Mouse (Mus musculus): ENCODE data around the gene Rspo4. TPM values are rescaled to one million over a fixed set of nuclear protein-coding genes. Genes with fewer than 3 reads are reported as not detected.
A peak's percentile ranks its signal among the peaks of the same experiment; 100 is the strongest.

Rspo4 gene
- polyA plus RNA-seq, 1 experiment from 2014 or later, result 2.4 TPM

DNA sequence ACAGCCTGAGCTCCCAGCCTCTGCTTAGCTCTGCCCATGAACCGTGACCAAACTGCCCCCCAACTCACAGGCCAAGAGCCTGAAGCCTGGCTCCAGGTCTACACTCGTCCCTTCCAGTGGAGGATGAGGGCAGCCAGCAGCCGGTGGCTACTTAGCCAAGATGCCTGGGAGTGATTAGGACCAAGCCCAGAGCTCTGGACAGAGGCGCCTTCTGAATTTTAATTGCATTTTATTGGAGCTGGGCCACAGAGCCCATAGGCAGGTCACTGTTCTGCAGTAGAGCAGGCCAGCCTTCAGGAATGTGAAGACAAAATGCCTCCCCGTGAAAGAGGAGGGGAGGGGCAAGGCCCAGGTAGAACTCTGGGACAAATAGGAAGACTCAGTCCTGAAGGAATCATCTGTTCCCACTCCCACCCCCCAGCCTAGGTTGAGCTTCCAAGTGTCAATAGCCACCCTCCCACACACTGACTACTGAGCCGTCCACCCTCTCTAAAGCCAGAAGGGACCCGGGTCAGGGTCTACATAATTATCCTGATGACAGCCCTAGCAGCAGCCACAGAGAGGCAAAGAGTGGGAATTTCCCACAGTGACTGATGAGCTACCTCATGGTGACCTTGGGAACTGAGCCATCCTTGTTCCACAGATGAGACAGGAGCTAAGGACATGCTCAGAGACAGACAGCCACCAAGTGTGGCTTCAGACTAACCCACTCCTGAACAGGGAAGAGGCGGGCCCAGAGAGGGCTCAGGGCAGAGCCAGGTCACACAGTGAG is 51.7 kb downstream of the Rspo4 start:
- Histone ChIP-seq H3K9me3 (no peaks in the 10 kb centered on the region), H3K27me3 (no peaks in the 10 kb centered on the region; the same call in 1 of the 2 replicates), H3K4me2 (no peak overlapping the region), H3K4me3 (no peak overlapping the region), H3K4me1 (peaks cover 6% of the 10 kb centered on the region), H3K36me3 (no peaks in the 10 kb centered on the region), H3K9ac (no peak overlapping the region), H3K27ac (no peak overlapping the region)
- no peak for ATAC-seq (ENCODE audit: insufficient number of reproducible peaks, insufficient read depth, low FRiP score, low TSS enrichment, low read depth)
- WGBS, result 60% methylated on average over 8 of the region's 8 CpGs

- no peaks in the 10 kb centered on the region; the same call in 1 of the 2 replicates for H3K27me3 ChIP-seq
- H3K4me2 ChIP-seq, result no peak overlapping the region
- no peaks in the 10 kb centered on the region for H3K9me3 ChIP-seq
- H3K4me1 ChIP-seq, result peaks cover 6% of the 10 kb centered on the region
- H3K36me3 ChIP-seq, result no peaks in the 10 kb centered on the region
- H3K4me3 ChIP-seq, result no peak overlapping the region
- H3K27ac ChIP-seq, result no peak overlapping the region
- no peak overlapping the region for H3K9ac ChIP-seq
- no peak for ATAC-seq (ENCODE audit: insufficient number of reproducible peaks, insufficient read depth, low FRiP score, low TSS enrichment, low read depth)
- 79% methylated on average over 5 of the region's 5 CpGs for WGBS
Measured at GRCm38 (mm10) chr2:151895911-151896310, 53.2 kb downstream of the Rspo4 start.

- H3K4me1 ChIP-seq, result peaks cover 6% of the 10 kb centered on the region
- no peak overlapping the region for H3K4me3 ChIP-seq
- WGBS, result 80% methylated on average over 1 of the region's 1 CpGs
- H3K9me3 ChIP-seq, result no peaks in the 10 kb centered on the region
- H3K9ac ChIP-seq, result no peak overlapping the region
- H3K36me3 ChIP-seq, result no peaks in the 10 kb centered on the region
- ATAC-seq (ENCODE audit: insufficient number of reproducible peaks, insufficient read depth, low FRiP score, low TSS enrichment, low read depth), result no peak
- no peak overlapping the region for H3K4me2 ChIP-seq
- H3K27me3 ChIP-seq, result no peaks in the 10 kb centered on the region; the same call in 1 of the 2 replicates
- H3K27ac ChIP-seq, result no peak overlapping the region
Measured at GRCm38 (mm10) chr2:151898106-151898505, 55.4 kb downstream of the Rspo4 start.

DNA sequence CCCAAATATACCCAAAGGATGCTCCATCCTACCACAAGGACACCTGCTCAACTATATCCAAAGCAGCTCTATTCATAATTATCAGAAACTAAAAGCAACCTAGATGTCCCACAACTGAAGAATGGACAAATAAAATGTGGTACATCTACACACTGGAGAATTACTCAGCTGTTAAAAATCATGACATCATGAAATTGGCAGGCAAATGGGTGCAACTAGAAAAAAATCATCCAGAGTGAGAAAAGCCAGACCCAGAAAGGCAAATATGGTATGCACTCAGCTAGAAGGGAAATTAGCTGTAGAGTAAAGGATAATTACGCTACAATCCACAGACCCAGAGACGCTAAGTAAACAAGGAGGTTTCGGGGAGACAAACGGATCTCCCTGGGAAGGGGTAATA is 58.1 kb downstream of the Rspo4 start:
- Histone ChIP-seq H3K36me3 (no peaks in the 10 kb centered on the region), H3K27ac (no peak overlapping the region), H3K9me3 (no peaks in the 10 kb centered on the region), H3K4me3 (no peak overlapping the region), H3K4me1 (0 out of 2 replicates have a peak, but pooled peaks cover 4% of the 10 kb centered on the region), H3K9ac (no peak overlapping the region), H3K27me3 (no peaks in the 10 kb centered on the region; the same call in 1 of the 2 replicates), H3K4me2 (no peak overlapping the region)
- WGBS, result 65% methylated on average over 4 of the region's 4 CpGs
- no peak for ATAC-seq (ENCODE audit: insufficient number of reproducible peaks, insufficient read depth, low FRiP score, low TSS enrichment, low read depth)

- no peak for ATAC-seq (ENCODE audit: insufficient number of reproducible peaks, insufficient read depth, low FRiP score, low TSS enrichment, low read depth)
- Histone ChIP-seq H3K4me2 (no peak overlapping the region), H3K4me3 (no peak overlapping the region), H3K27ac (no peak overlapping the region), H3K9me3 (no peaks in the 10 kb centered on the region), H3K4me1 (0 out of 2 replicates have a peak, but pooled peaks cover 4% of the 10 kb centered on the region), H3K36me3 (no peaks in the 10 kb centered on the region), H3K9ac (no peak overlapping the region), H3K27me3 (no peaks in the 10 kb centered on the region; the same call in 1 of the 2 replicates)
- WGBS, result 82% methylated on average over 6 of the region's 6 CpGs
Measured at GRCm38 (mm10) chr2:151903267-151903666, 60.5 kb downstream of the Rspo4 start.

- 74% methylated on average over 4 of the region's 4 CpGs for WGBS
- H3K9ac ChIP-seq, result no peak overlapping the region
- H3K9me3 ChIP-seq, result no peaks in the 10 kb centered on the region
- no peaks in the 10 kb centered on the region for H3K27me3 ChIP-seq
- ATAC-seq (ENCODE audit: insufficient number of reproducible peaks, insufficient read depth, low FRiP score, low TSS enrichment, low read depth), result no peak
- no peak overlapping the region for H3K27ac ChIP-seq
- no peaks in the 10 kb centered on the region for H3K36me3 ChIP-seq
- H3K4me1 ChIP-seq, result 0 out of 2 replicates have a peak, but pooled peaks cover 4% of the 10 kb centered on the region
- no peak overlapping the region for H3K4me3 ChIP-seq
- no peak overlapping the region for H3K4me2 ChIP-seq
Measured at GRCm38 (mm10) chr2:151903933-151904332, 61.2 kb downstream of the Rspo4 start.

GRCm38 (mm10) chr2:151904636-151905035 is 61.9 kb downstream of the Rspo4 start:
- H3K27me3 ChIP-seq, result no peaks in the 10 kb centered on the region
- WGBS, result 62% methylated on average over 3 of the region's 3 CpGs
- H3K4me1 ChIP-seq, result 0 out of 2 replicates have a peak, but pooled peaks cover 4% of the 10 kb centered on the region
- H3K9me3 ChIP-seq, result no peaks in the 10 kb centered on the region
- H3K36me3 ChIP-seq, result no peaks in the 10 kb centered on the region
- ATAC-seq (ENCODE audit: insufficient number of reproducible peaks, insufficient read depth, low FRiP score, low TSS enrichment, low read depth), result no peak
- no peak overlapping the region for H3K27ac ChIP-seq
- no peak overlapping the region for H3K9ac ChIP-seq
- no peak overlapping the region for H3K4me2 ChIP-seq
- H3K4me3 ChIP-seq, result no peak overlapping the region

DNA sequence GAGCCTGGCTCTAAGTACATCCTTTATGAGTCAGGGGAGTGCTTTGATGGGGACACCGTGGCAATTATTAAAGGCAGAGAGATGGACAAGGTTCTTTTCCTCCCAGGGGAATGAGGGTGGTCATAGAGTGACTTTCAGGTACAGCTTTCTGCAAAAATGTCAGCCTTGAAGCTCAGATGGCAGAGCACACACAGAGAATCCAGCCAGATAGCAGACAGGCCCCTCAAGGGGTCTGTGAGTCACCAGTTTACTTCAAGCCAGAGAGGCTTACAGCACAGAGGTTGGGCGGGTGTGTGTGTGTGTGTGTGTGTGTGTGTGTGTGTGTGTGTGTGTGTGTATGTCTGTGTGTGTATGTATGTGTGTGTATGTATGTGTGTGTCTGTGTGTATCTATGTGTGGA is 64.3 kb downstream of the Rspo4 start:
- ATAC-seq (ENCODE audit: insufficient number of reproducible peaks, insufficient read depth, low FRiP score, low TSS enrichment, low read depth), result no peak
- no peaks in the 10 kb centered on the region for H3K27me3 ChIP-seq
- no peak overlapping the region for H3K9ac ChIP-seq
- no peaks in the 10 kb centered on the region for H3K9me3 ChIP-seq
- no peak overlapping the region for H3K27ac ChIP-seq
- H3K4me3 ChIP-seq, result no peak overlapping the region
- H3K36me3 ChIP-seq, result no peaks in the 10 kb centered on the region
- WGBS, result 73% methylated on average over 2 of the region's 2 CpGs
- H3K4me1 ChIP-seq, result peaks cover 21% of the 10 kb centered on the region
- H3K4me2 ChIP-seq, result no peak overlapping the region

GRCm38 (mm10) chr2:151909386-151909785 is 66.7 kb downstream of the Rspo4 start:
- Histone ChIP-seq H3K4me1 (peaks cover 20% of the 10 kb centered on the region), H3K4me2 (no peak overlapping the region), H3K27me3 (no peaks in the 10 kb centered on the region), H3K9me3 (no peaks in the 10 kb centered on the region), H3K9ac (no peak overlapping the region), H3K4me3 (no peak overlapping the region), H3K27ac (no peak overlapping the region), H3K36me3 (no peaks in the 10 kb centered on the region)
- no peak for ATAC-seq (ENCODE audit: insufficient number of reproducible peaks, insufficient read depth, low FRiP score, low TSS enrichment, low read depth)
- WGBS, result 81% methylated on average over 3 of the region's 3 CpGs

GRCm38 (mm10) chr2:151910498-151910897 is 67.8 kb downstream of the Rspo4 start:
- no peaks in the 10 kb centered on the region for H3K27me3 ChIP-seq
- no peak overlapping the region for H3K4me2 ChIP-seq
- H3K27ac ChIP-seq, result peak overlapping the region; percentile 17
- H3K9ac ChIP-seq, result 0 out of 2 replicates have a peak overlapping the region, but pooled peaks have one; percentile 33
- WGBS, result 25% methylated on average over 5 of the region's 5 CpGs
- peaks cover 25% of the 10 kb centered on the region for H3K4me1 ChIP-seq
- ATAC-seq (ENCODE audit: insufficient number of reproducible peaks, insufficient read depth, low FRiP score, low TSS enrichment, low read depth), result no peak
- no peak overlapping the region for H3K4me3 ChIP-seq
- H3K36me3 ChIP-seq, result no peaks in the 10 kb centered on the region
- no peaks in the 10 kb centered on the region for H3K9me3 ChIP-seq

DNA sequence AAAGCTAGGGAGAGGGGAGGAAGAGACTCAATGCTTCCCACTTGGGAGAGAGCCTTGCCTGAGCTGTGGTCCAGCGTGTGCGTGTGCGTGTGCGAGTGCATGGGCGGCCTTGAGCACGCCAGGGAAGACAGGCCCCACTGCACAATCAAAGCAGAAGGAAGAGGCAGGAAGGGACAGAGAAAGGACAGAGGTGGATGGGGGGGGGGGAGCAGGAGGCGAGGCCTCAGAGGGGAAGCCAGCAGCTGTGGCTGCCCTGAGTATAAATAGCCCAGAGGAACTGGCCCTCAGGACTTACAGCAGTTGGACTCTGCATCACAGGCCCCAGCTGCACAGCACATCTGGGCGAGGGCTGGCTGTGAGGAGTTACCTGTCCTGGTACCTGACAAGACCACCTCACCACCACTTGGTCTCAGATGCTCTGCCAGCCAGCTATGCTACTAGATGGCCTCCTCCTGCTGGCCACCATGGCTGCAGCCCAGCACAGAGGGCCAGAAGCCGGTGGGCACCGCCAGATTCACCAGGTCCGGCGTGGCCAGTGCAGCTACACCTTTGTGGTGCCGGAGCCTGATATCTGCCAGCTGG is 68.3 kb downstream of the Rspo4 start, which contains the start of gene Angpt4:
Gene Angpt4 (plus strand): TSS at position 292 of the 582 bp plus-strand sequence.
- Histone ChIP-seq H3K9ac (0 out of 2 replicates have a peak within 1 kb of the TSS, but pooled peaks have one; percentile 33), H3K4me2 (no peak within 1 kb of the TSS), H3K27ac (peak within 1 kb of the TSS; percentile 17), H3K4me3 (no peak within 1 kb of the TSS), H3K4me1 (peaks cover 29% of the 10 kb centered on the region), H3K27me3 (no peaks in the 10 kb centered on the region), H3K9me3 (no peaks in the 10 kb centered on the region), H3K36me3 (no peaks in the 10 kb centered on the region)
- 57% methylated on average over 12 of the region's 13 CpGs for WGBS
- ATAC-seq (ENCODE audit: insufficient number of reproducible peaks, insufficient read depth, low FRiP score, low TSS enrichment, low read depth), result no peak

DNA sequence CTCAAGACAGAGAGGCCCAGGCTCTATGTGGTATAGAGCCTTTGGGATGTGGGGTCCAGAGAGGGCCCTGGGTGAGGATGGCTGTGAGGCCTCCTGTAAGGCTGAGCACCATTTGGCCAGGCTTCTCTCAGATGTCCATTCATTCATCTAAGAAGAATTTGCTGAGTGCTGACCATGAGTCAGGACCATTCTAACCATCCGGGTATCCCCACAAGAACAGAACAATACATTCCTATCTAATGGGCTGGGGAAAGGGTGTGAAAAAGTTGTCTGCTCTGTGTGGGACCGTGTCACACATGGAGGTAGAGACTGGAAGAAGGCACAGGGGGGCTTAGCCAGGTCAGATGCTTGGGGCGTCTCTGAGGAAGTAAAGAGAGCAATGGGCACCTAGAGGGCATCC is 69.0 kb downstream of the Rspo4 start:
- no peak for ATAC-seq (ENCODE audit: insufficient number of reproducible peaks, insufficient read depth, low FRiP score, low TSS enrichment, low read depth)
- 77% methylated on average over 3 of the region's 3 CpGs for WGBS
- Histone ChIP-seq H3K9ac (no peak overlapping the region), H3K4me2 (no peak overlapping the region), H3K27ac (no peak overlapping the region), H3K27me3 (no peaks in the 10 kb centered on the region), H3K36me3 (no peaks in the 10 kb centered on the region), H3K4me1 (peaks cover 37% of the 10 kb centered on the region), H3K9me3 (no peaks in the 10 kb centered on the region), H3K4me3 (no peak overlapping the region)
